ENCODE assay signal across 30 mouse cellular contexts in genomic region chr5:91611589-91611988, GRCm38 (mm10).
"Had no signal": no experiment of that assay in that cellular context is flagged by ENCODE, and none has a peak within 500 bp of the region (broad histone marks: within the 10 kb centered on the region; RNA-seq: fewer than 3 reads in every experiment).

No protein-coding gene starts in this region.

- H3K27me3 ChIP-seq: limb, embryonic 12.5 days; limb, embryonic 13.5 days; limb, embryonic 15.5 days; liver, embryonic 13.5 days; liver, embryonic 15.5 days; megakaryocyte, embryonic 14.5 days; midbrain, embryonic 12.5 days; midbrain, embryonic 13.5 days; midbrain, embryonic 15.5 days; neural tube, embryonic 12.5 days had no signal

- H3K27ac ChIP-seq: left cerebral cortex, adult 2 months; limb, embryonic 10.5 days; limb, embryonic 12.5 days; limb, embryonic 13.5 days; limb, embryonic 15.5 days; liver, embryonic 13.5 days; liver, embryonic 14.5 days; liver, embryonic 15.5 days; lung, embryonic 15.5 days; macrophage; midbrain, embryonic 10.5 days; midbrain, embryonic 12.5 days; midbrain, embryonic 13.5 days; midbrain, embryonic 15.5 days; neural tube, embryonic 12.5 days had no signal

- H3K4me3 ChIP-seq: left cerebral cortex, adult 2 months; limb, embryonic 10.5 days; limb, embryonic 12.5 days; limb, embryonic 13.5 days; limb, embryonic 15.5 days; liver, embryonic 13.5 days; liver, embryonic 15.5 days; lung, embryonic 15.5 days; megakaryocyte, embryonic 14.5 days; midbrain, embryonic 10.5 days; midbrain, embryonic 12.5 days; midbrain, embryonic 13.5 days; midbrain, embryonic 15.5 days; myocyte; neural tube, embryonic 12.5 days had no signal

- H3K9me3 ChIP-seq: limb, embryonic 10.5 days; limb, embryonic 12.5 days; limb, embryonic 13.5 days; limb, embryonic 15.5 days; liver, embryonic 13.5 days; liver, embryonic 15.5 days; lung, embryonic 15.5 days; megakaryocyte, embryonic 14.5 days; midbrain, embryonic 10.5 days; midbrain, embryonic 12.5 days; midbrain, embryonic 13.5 days; midbrain, embryonic 15.5 days; neural tube, embryonic 12.5 days had no signal

- H3K4me2 ChIP-seq: limb, embryonic 12.5 days; limb, embryonic 13.5 days; limb, embryonic 15.5 days; liver, embryonic 13.5 days; liver, embryonic 15.5 days; lung, embryonic 14.5 days; lung, embryonic 15.5 days; midbrain, embryonic 11.5 days; midbrain, embryonic 12.5 days; midbrain, embryonic 13.5 days; midbrain, embryonic 15.5 days; neural tube, embryonic 12.5 days had no signal

- H3K4me1 ChIP-seq: limb, embryonic 10.5 days; limb, embryonic 12.5 days; limb, embryonic 13.5 days; liver, embryonic 13.5 days; liver, embryonic 15.5 days; lung, embryonic 15.5 days; midbrain, embryonic 10.5 days; midbrain, embryonic 12.5 days; midbrain, embryonic 13.5 days; midbrain, embryonic 15.5 days; neural tube, embryonic 12.5 days had no signal

- ATAC-seq: lung, postnatal 0 days; midbrain, embryonic 13.5 days; midbrain, embryonic 15.5 days; midbrain, embryonic 16.5 days had no signal

- DNase-seq: layer of hippocampus, postnatal 36 days; left cerebral cortex, postnatal 4 days; liver, embryonic 13.5 days; lung, adult 18-20 months; lung, adult 2 months; lung, embryonic 14.5 days; lung, postnatal 10 days; lung, postnatal 14 days; lung, postnatal 36 days; lung, postnatal 4 days; midbrain, embryonic 14.5 days had no signal

- H3K36me3 ChIP-seq: limb, embryonic 10.5 days; limb, embryonic 12.5 days; limb, embryonic 13.5 days; limb, embryonic 15.5 days; liver, embryonic 13.5 days; liver, embryonic 15.5 days; lung, embryonic 15.5 days; midbrain, embryonic 10.5 days; midbrain, embryonic 12.5 days; midbrain, embryonic 13.5 days; midbrain, embryonic 15.5 days; neural tube, embryonic 12.5 days had no signal

- H3K9ac ChIP-seq: limb, embryonic 12.5 days; limb, embryonic 13.5 days; limb, embryonic 15.5 days; liver, embryonic 13.5 days; liver, embryonic 14.5 days; liver, embryonic 15.5 days; lung, embryonic 14.5 days; lung, embryonic 15.5 days; midbrain, embryonic 12.5 days; midbrain, embryonic 13.5 days; midbrain, embryonic 15.5 days; neural tube, embryonic 12.5 days had no signal
